Comparison of ENCODE assay signal across 14 mouse cellular contexts in genomic region chr11:110534856-110535255, GRCm38 (mm10).
"Had no signal": no experiment of that assay in that cellular context is flagged by ENCODE, and none has a peak within 500 bp of the region (broad histone marks: within the 10 kb centered on the region; RNA-seq: fewer than 3 reads in every experiment).

No protein-coding gene starts in this region.

- H3K27me3 ChIP-seq: intestine, embryonic 15.5 days; liver, embryonic 15.5 days; megakaryocyte, embryonic 14.5 days; midbrain, embryonic 12.5 days; stomach, embryonic 15.5 days had no signal

- ATAC-seq: intestine, embryonic 15.5 days had no signal

- H3K36me3 ChIP-seq: intestine, embryonic 15.5 days; liver, embryonic 15.5 days; midbrain, embryonic 12.5 days; stomach, embryonic 15.5 days had no signal

- DNase-seq: kidney, adult 18-20 months; kidney, postnatal 14 days; layer of hippocampus, postnatal 36 days; lung, embryonic 14.5 days; lung, postnatal 10 days; lung, postnatal 4 days; right cerebral cortex, postnatal 14 days; thymus, postnatal 4 days had no signal

- H3K9me3 ChIP-seq: intestine, embryonic 15.5 days; liver, embryonic 15.5 days; midbrain, embryonic 12.5 days; stomach, embryonic 15.5 days had no signal

- H3K4me1 ChIP-seq: intestine, embryonic 15.5 days; liver, embryonic 15.5 days; stomach, embryonic 15.5 days had no signal

- H3K4me3 ChIP-seq: intestine, embryonic 15.5 days; liver, embryonic 15.5 days; megakaryocyte, embryonic 14.5 days; midbrain, embryonic 12.5 days; stomach, embryonic 15.5 days had no signal

- H3K27ac ChIP-seq: intestine, embryonic 15.5 days; liver, embryonic 15.5 days; midbrain, embryonic 12.5 days; stomach, embryonic 15.5 days had no signal

- H3K9ac ChIP-seq: intestine, embryonic 15.5 days; liver, embryonic 15.5 days; lung, embryonic 14.5 days; midbrain, embryonic 12.5 days; stomach, embryonic 15.5 days had no signal

- H3K4me2 ChIP-seq: intestine, embryonic 15.5 days; liver, embryonic 11.5 days; liver, embryonic 15.5 days; lung, embryonic 14.5 days; midbrain, embryonic 12.5 days; stomach, embryonic 15.5 days had no signal
